Mouse (Mus musculus): ENCODE results near the gene Rdm1.

GRCm38 (mm10) chr11:101679907-101680306 is 52.9 kb downstream of the Rdm1 start:
- TF ChIP-seq MXI1 (IDR thresholded peaks at IDR 0.05; ENCODE audit: low read depth, low read length) (no peak), CTCF (IDR thresholded peaks at IDR 0.05 in 2 of 3, conservative IDR thresholded peaks at IDR 0.05 in 1 of 3; ENCODE audit: control insufficient read depth in 1 of 3, insufficient read depth in 1 of 3, low read depth in 2 of 3, low read length in 3 of 3, poor library complexity in 1 of 3, severe bottlenecking in 1 of 3) (no peak), POLR2A (IDR thresholded peaks at IDR 0.05; ENCODE audit: control insufficient read depth in 1 of 2, insufficient read depth in 1 of 2, low read depth in 1 of 2, low read length in 2 of 2, poor library complexity in 1 of 2) (no peak), EP300 (IDR thresholded peaks at IDR 0.05; ENCODE audit: low read depth in 1 of 2, low read length in 2 of 2) (no peak), ZC3H11A (IDR thresholded peaks at IDR 0.05; ENCODE audit: low read depth, low read length) (no peak), MAZ (IDR thresholded peaks at IDR 0.05; ENCODE audit: low read depth, low read length) (no peak), ZNF384 (IDR thresholded peaks at IDR 0.05; ENCODE audit: low read depth, low read length) (no peak), NRF1 (IDR thresholded peaks at IDR 0.05; ENCODE audit: insufficient read depth, low read depth, low read length, poor library complexity, severe bottlenecking) (no peak), MYB (IDR thresholded peaks at IDR 0.05; ENCODE audit: low read depth, low read length) (no peak)
